ENCODE assay signal across 8 mouse cellular contexts in the genomic region with DNA sequence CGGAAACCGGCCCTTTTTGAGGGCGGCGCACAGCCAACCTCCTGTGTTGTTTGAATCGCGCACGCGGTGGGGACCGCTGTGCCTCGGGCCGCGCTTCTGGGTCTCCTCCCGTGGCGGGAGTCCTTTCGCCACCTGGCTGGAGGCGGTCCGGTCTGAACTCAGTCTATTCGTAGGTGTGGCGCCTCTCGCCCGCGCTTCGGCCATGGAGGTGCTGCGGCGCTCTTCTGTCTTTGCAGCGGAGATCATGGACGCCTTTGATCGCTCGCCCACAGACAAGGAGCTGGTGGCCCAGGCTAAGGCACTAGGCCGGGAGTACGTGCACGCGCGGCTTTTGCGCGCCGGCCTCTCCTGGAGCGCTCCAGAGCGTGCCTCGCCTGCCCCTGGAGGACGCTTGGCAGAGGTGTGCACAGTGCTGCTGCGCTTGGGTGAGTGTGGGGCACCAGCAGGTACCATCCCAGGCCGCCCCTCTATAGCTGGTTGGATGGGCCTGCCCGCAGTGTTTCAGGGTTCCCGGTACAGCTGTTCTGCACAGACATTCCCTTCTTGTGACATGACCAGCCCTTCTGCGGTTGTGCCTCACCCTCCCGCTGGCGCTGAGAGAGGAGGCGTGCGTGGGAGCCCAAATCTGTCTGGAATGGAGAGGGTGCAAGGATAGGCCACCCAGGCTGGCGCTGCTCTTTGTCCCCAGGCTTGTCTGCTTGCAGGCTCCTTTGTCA. TPM values are rescaled to one million over a fixed set of nuclear protein-coding genes. Genes with fewer than 3 reads are reported as not detected.
DNase-seq lines count a peak whose midpoint lies in the region; ATAC-seq and TF ChIP-seq lines count a peak whose summit lies in the region.

No protein-coding gene starts in this region.

- no peak for TF ChIP-seq EP300 in liver, postnatal 0 days (IDR thresholded peaks at IDR 0.05; ENCODE audit: low read depth)

- peaks cover 43% of the 10 kb centered on the region for H3K27me3 ChIP-seq in forebrain, embryonic 10.5 days (ENCODE audit: poor library complexity, severe bottlenecking)
- no peaks in the 10 kb centered on the region for H3K27me3 ChIP-seq in heart, embryonic 16.5 days (ENCODE audit: control insufficient read depth, insufficient read depth, low read length)
- H3K27me3 ChIP-seq in liver, postnatal 0 days (ENCODE audit: insufficient read depth, low read length), result peaks cover 33% of the 10 kb centered on the region

- WGBS in forebrain, embryonic 10.5 days, result 2% methylated on average over 51 of the region's 51 CpGs
- WGBS in heart, embryonic 16.5 days, result 4% methylated on average over 51 of the region's 51 CpGs
- WGBS in liver, postnatal 0 days (ENCODE audit: insufficient replicate concordance), result 9% methylated on average over 51 of the region's 51 CpGs

- peaks cover 35% of the 10 kb centered on the region for H3K4me1 ChIP-seq in forebrain, embryonic 10.5 days
- H3K4me1 ChIP-seq in heart, embryonic 16.5 days (ENCODE audit: control insufficient read depth, insufficient read depth, low read length), result peaks cover 9% of the 10 kb centered on the region
- H3K4me1 ChIP-seq in liver, postnatal 0 days (ENCODE audit: insufficient read depth), result peaks cover 15% of the 10 kb centered on the region; the same call in 1 of the 2 replicates

- H3K4me2 ChIP-seq in heart, embryonic 16.5 days (ENCODE audit: low read depth, low read length), result peak overlapping the region; percentile 99
- H3K4me2 ChIP-seq in liver, postnatal 0 days (ENCODE audit: low read depth, low read length), result peak overlapping the region; percentile 81

- H3K9me3 ChIP-seq in forebrain, embryonic 10.5 days, result no peaks in the 10 kb centered on the region; the same call in 1 of the 2 replicates
- H3K9me3 ChIP-seq in heart, embryonic 16.5 days (replicated peaks; ENCODE audit: control insufficient read depth, low read length), result no peaks in the 10 kb centered on the region
- H3K9me3 ChIP-seq in liver, postnatal 0 days (ENCODE audit: low read length), result no peaks in the 10 kb centered on the region

- ATAC-seq in heart, embryonic 16.5 days (replicated peaks; ENCODE audit: extremely low read depth, insufficient read depth, low FRiP score), result peak; percentile 50
- peak; percentile 72 for ATAC-seq in liver, postnatal 0 days

- DNase-seq in ES-CJ7 (ENCODE audit: low read depth, low spot score) (peak; percentile 88), adipocyte (ENCODE audit: low spot score) (no peak)
- DNase-seq in brain, embryonic 18.5 days (ENCODE audit: low read depth, low spot score), result peak; percentile 58
- DNase-seq in forebrain, embryonic 10.5 days (ENCODE audit: extremely low spot score, low spot score), result peak; percentile 79
- peak; percentile 82 for DNase-seq in kidney, postnatal 14 days
- DNase-seq in liver, postnatal 0 days, result peak; percentile 56
- DNase-seq in ovary, adult 18-20 months (ENCODE audit: low spot score), result peak; percentile 48

- H3K36me3 ChIP-seq in forebrain, embryonic 10.5 days (replicated peaks), result peaks cover 26% of the 10 kb centered on the region
- H3K36me3 ChIP-seq in heart, embryonic 16.5 days (ENCODE audit: control insufficient read depth, insufficient read depth), result 0 out of 2 replicates have a peak, but pooled peaks cover 4% of the 10 kb centered on the region
- no peaks in the 10 kb centered on the region for H3K36me3 ChIP-seq in liver, postnatal 0 days (replicated peaks; ENCODE audit: insufficient read depth, low read length)

- peak overlapping the region; percentile 87 for H3K27ac ChIP-seq in forebrain, embryonic 10.5 days
- H3K27ac ChIP-seq in heart, embryonic 16.5 days (ENCODE audit: low read length), result peak overlapping the region; percentile 67
- H3K27ac ChIP-seq in liver, postnatal 0 days (ENCODE audit: low read depth), result peak overlapping the region; percentile 29; the same call in 1 of the 2 replicates

- H3K4me3 ChIP-seq in forebrain, embryonic 10.5 days, result peak overlapping the region; percentile 66
- peak overlapping the region; percentile 77 for H3K4me3 ChIP-seq in heart, embryonic 16.5 days (ENCODE audit: low read length)
- H3K4me3 ChIP-seq in liver, postnatal 0 days (ENCODE audit: low read depth, low read length), result peak overlapping the region; percentile 54

- H3K9ac ChIP-seq in heart, embryonic 16.5 days (ENCODE audit: low read length), result peak overlapping the region; percentile 84
- peak overlapping the region; percentile 16 for H3K9ac ChIP-seq in liver, postnatal 0 days (replicated peaks)

- TF ChIP-seq CTCF in liver, postnatal 0 days (IDR thresholded peaks at IDR 0.05; ENCODE audit: low read depth), result peak; percentile 48

RNA-seq across cellular contexts. Expression of a gene that starts 0.9 kb away (rescaled TPM):
- polyA plus RNA-seq in forebrain, embryonic 10.5 days (2016; fragmentation: Nextera tagmentation; extraction: Ambion mirVana), result 50.9 and 55.3 TPM in 2 replicates
- polyA plus RNA-seq in heart, embryonic 16.5 days (2015; fragmentation: Nextera tagmentation; extraction: Ambion mirVana), result 41.4 and 46.4 TPM in 2 replicates
- polyA plus RNA-seq in liver, postnatal 0 days (2015; fragmentation: Nextera tagmentation; extraction: Ambion mirVana), result 6.8 and 7.2 TPM in 2 replicates

RNA-seq across cellular contexts. Expression of a gene that starts 27.9 kb away (rescaled TPM):
- polyA plus RNA-seq in forebrain, embryonic 10.5 days (2016; fragmentation: Nextera tagmentation; extraction: Ambion mirVana), result 156 and 166 TPM in 2 replicates
- 150 and 158 TPM in 2 replicates for polyA plus RNA-seq in heart, embryonic 16.5 days (2015; fragmentation: Nextera tagmentation; extraction: Ambion mirVana)
- polyA plus RNA-seq in liver, postnatal 0 days (2015; fragmentation: Nextera tagmentation; extraction: Ambion mirVana), result 39.6 and 41.3 TPM in 2 replicates

Comparison
In these comparisons a context has a peak if more than half of its experiments do, and no peak if none do; other contexts are left out.
1. H3K27ac ChIP-seq: peak in every context shown above with its lines; median percentile 87 in forebrain, embryonic 10.5 days; 67 in heart, embryonic 16.5 days; 29 in liver, postnatal 0 days.